Mouse (Mus musculus) spleen, adult 2 months (tissue): ENCODE measurements around the gene Lrpap1. TPM values are rescaled to one million over a fixed set of nuclear protein-coding genes. Genes with fewer than 3 reads are reported as not detected.

ENCODE experiments used
- DNase-seq, 2 experiments: peaks; one replicate each; pipeline versions ENCODE4 v3.0.0 to v3.0.0-alpha.2; 2012 to 2021; ENCODE audit warnings: low spot score in 2 of 2, low read depth in 1 of 2
- H3K27ac ChIP-seq: fragments of 200-500 bp; 2 replicates; pipeline ENCODE4 v1.5.1; 2012; ENCODE audit warnings: low read length, inconsistent platforms; ENCODE audit not compliant: insufficient read depth
- H3K27me3 ChIP-seq: fragments of 200-500 bp; 2 replicates; pipeline ENCODE4 v1.6.1; 2012; ENCODE audit warnings: mild to moderate bottlenecking, moderate library complexity, low read length, inconsistent platforms; ENCODE audit not compliant: control insufficient read depth, insufficient read depth
- H3K36me3 ChIP-seq: fragments of 200-500 bp; 2 replicates; pipeline ENCODE4 v1.6.1; 2012; ENCODE audit warnings: mild to moderate bottlenecking, low read length, inconsistent platforms; ENCODE audit not compliant: control insufficient read depth, insufficient read depth
- H3K4me1 ChIP-seq: fragments of 200-500 bp; 2 replicates; pipeline ENCODE4 v1.6.1; 2011; ENCODE audit warnings: inconsistent platforms; ENCODE audit not compliant: control insufficient read depth, insufficient read depth, insufficient read length
- H3K4me3 ChIP-seq: fragments of 200-500 bp; 2 replicates; pipeline ENCODE4 v1.5.1; 2011; ENCODE audit warnings: mild to moderate bottlenecking, inconsistent platforms; ENCODE audit not compliant: insufficient read depth, insufficient read length; ENCODE audit errors: extremely low read depth
- CTCF ChIP-seq: fragments of 200-500 bp; IDR thresholded peaks from 2 replicates; pipeline ENCODE4 v1.5.1; 2011; ENCODE audit warnings: mild to moderate bottlenecking, inconsistent platforms; ENCODE audit not compliant: insufficient read depth, insufficient read length, insufficient replicate concordance; ENCODE audit errors: extremely low read depth
- POLR2A ChIP-seq: fragments of 200-500 bp; IDR thresholded peaks from 2 replicates; pipeline ENCODE4 v1.6.1; 2011; ENCODE audit warnings: low read depth, low read length, inconsistent platforms
- WGBS: fragments of 180-500 bp; shearing (Covaris S2); methylation state at CpG from one replicate; pipeline ENCODE4 v1.1.7; 2018; 5-methylcytosine and 5-hydroxymethylcytosine counted together
- polyA plus RNA-seq: library from polyadenylated mRNA; depleted of rRNA; stranded (reverse); fragments of >200 nt; gene quantifications from 2 replicates; pipeline ENCODE4 v1.2.3, GENCODE M21; 2012; rRNA removed

The Lrpap1 gene
- polyA plus RNA-seq, 1 experiment: 12.6 TPM

DNA sequence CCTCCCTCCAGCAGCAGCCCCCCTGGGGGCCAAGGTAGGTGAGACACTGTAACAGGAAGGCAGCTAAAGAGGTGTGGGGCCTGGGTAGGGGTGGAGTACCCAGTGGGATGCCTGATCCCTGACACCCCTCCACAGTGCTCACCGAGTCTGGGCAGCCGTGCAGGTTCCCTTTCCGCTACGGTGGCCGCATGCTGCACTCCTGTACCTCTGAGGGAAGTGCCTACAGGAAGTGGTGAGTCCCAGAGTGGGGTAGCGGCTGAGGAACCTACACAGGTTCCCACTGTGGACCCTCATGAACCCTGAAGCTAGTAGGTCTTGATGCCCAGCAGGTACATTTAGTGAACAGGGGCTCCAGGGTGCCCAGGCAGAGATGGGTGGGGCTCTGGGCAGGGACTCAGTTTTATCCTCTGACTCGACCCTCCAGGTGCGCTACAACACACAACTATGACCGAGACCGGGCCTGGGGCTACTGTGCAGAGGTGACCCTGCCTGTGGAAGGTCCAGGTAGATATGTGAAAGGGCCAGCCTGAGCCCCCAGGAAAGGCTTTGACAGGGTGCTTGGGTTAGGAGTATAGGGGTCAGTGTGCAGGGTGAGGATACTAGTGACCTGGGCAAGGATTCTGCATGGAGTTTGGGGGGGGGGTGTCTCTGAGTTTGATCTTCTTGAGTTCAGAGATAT lies 63.0 kb downstream of the Lrpap1 start:
- no peaks in the 10 kb centered on the region; the same call in 1 of the 2 replicates for H3K4me1 ChIP-seq
- no peak overlapping the region for H3K27ac ChIP-seq
- H3K4me3 ChIP-seq: no peak overlapping the region; the same call in 1 of the 2 replicates
- WGBS: 6% methylated on average over 10 of the region's 10 CpGs
- H3K36me3 ChIP-seq: no peaks in the 10 kb centered on the region
- DNase-seq: peak in 1 of 2 experiments; percentile 24
- H3K27me3 ChIP-seq: no peaks in the 10 kb centered on the region
- no peak for TF ChIP-seq POLR2A
- no peak for TF ChIP-seq CTCF

Other genes with a start within 250 kb of the Lrpap1 start
- gene Msantd1, start 197.8 kb downstream of the Lrpap1 start, polyA plus RNA-seq: 3.3 TPM in 2 replicates
- gene Rgs12, start 156.3 kb downstream of the Lrpap1 start, polyA plus RNA-seq: 27.8 and 30.1 TPM in 2 replicates
- gene Hgfac, start 64.3 kb downstream of the Lrpap1 start, polyA plus RNA-seq: 9.1 and 11.7 TPM in 2 replicates
- gene Dok7, start 49.0 kb downstream of the Lrpap1 start, polyA plus RNA-seq: 0.31 and 0.54 TPM in 2 replicates
- gene Adra2c, start 172.6 kb upstream of the Lrpap1 start, polyA plus RNA-seq: 0.28 and 0.97 TPM in 2 replicates